Mouse (Mus musculus) activated CD4-positive, CD25-positive, alpha-beta regulatory T cell, adult 4 months (primary cell): ENCODE data around the gene Zfp781. TPM values are rescaled to one million over a fixed set of nuclear protein-coding genes. Genes with fewer than 3 reads are reported as not detected.
"Not testable (repeated sequence)": the region's sequence is repeated elsewhere in the genome, so short reads cannot be mapped to it uniquely, and the experiment has no call there.

ENCODE experiments used
- ATAC-seq: one replicate; pipeline ENCODE4 v1.8.0; 2017
- polyA plus RNA-seq, 2 experiments: library from polyadenylated mRNA; unstranded; fragments of 100-300 nt; shearing (Covaris generic); gene quantifications; one replicate each; pipeline ENCODE4 v1.2.1; 2017

The Zfp781 gene
- 1 to 10 TPM; 4.4 to 4.6 TPM for polyA plus RNA-seq

GRCm38 (mm10) chr10:81929842-81930743 lies at the start of gene Zfp781:
Zfp781 (minus strand) TSS chr10:81930480.
- peak; percentile 93 for ATAC-seq

- not testable (repeated sequence) for ATAC-seq
Measured at GRCm38 (mm10) chr10:81978365-81979003, 48.2 kb upstream of the Zfp781 start.

DNA sequence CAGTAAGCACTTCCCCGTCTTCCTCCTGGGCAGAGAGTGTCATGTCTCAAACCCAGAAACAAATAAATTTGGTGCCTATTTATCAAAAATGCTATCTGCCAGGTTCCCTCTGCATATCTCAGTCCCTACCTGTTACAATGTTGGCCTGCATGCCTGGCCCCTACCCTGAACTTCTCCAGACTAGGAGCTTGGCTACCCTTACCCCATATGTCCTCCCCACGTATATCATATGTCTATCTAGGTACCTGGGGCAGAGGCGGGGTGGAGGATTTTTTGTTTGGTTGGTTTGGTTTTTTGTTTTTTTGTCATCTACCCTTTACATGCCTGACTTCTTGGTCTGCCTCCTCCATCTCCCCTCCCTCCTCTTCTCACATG lies 451 bp upstream of the Zfp781 start:
- not testable (repeated sequence) for ATAC-seq

DNA sequence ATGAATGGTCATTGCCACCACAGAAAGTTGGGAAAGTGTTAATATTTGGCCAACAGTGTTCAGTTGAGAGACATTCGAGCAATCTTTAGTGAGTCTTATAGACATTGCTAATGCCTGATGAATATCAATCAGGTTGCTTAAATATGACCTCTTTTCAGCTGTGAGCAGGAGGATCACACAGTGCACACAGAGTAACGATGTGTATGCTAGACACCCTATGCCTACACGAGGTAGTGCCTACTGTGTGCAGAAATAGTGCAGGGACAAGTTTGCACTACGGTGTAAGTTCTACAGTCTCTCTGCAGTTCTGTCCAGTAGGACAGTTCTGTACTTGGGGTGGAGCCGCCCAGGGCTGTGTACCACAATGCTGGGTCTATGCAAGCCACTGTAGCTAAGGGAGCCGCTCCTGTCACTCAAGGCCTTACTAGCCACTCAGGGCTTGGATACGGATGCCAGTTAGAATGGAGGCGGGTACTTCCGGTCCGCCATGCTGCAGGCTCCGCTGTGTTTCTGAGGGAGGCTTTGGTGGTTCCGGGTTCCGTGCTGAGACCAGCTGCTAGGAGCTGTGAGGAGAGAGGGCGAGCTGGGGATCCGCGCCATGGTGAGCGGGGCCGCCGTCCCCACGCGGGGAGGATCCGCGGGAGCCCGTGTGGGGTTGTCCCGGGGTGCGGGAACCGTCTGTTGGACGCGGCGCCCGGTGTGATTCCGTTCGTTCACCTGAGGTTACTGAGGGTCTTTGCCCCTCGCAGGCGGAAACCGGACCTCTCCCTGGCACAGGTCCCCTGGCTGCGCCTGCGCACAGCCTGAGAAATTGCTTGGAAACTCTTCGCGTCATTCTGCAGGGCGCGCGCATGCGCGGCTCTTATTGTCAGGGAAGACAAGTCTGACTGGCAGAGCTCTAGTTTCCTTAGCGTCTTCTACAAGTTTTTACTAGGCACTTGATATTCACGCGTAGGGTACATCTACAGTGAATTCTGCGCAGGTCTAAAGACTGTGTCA lies 66.6 kb downstream of the Zfp781 start, which contains the start of gene Gm32687:
TSS of gene Gm32687 (plus strand) at position 526 of the 999 bp plus-strand sequence.
- ATAC-seq = peak; percentile 98

Other genes starting within 250 kb of the Zfp781 start
- gene Zfp433, start 225.7 kb downstream of the Zfp781 start, polyA plus RNA-seq = 10 to 100 TPM; 15.0 to 21.5 TPM
- gene Gm3055, start 159.3 kb downstream of the Zfp781 start, polyA plus RNA-seq = 1 to 10 TPM; 6.6 to 7.3 TPM
- gene Gm4767, start 118.3 kb downstream of the Zfp781 start, polyA plus RNA-seq = 1 to 10 TPM; 6.2 to 6.5 TPM
- gene Gm32687, start 66.5 kb downstream of the Zfp781 start, polyA plus RNA-seq = 1 to 10 TPM; 5.1 to 5.8 TPM
- 10 to 100 TPM; 12.5 to 13.2 TPM for gene Zfp873, start 117.6 kb upstream of the Zfp781 start, polyA plus RNA-seq
- gene BC024063, start 152.9 kb upstream of the Zfp781 start, polyA plus RNA-seq = 1 to 10 TPM; 5.1 to 5.9 TPM
- gene AU041133, start 197.5 kb upstream of the Zfp781 start, polyA plus RNA-seq = 10 to 100 TPM in 1 of 2 experiments, 1 to 10 TPM in 1; 9.9 to 11.5 TPM